Mouse (Mus musculus) bone marrow, adult 2 months (tissue): ENCODE data around the gene Gm5447.

ENCODE experiments used
- CTCF ChIP-seq: fragments of 200-500 bp; IDR thresholded peaks from 2 replicates; pipeline ENCODE4 v1.5.1; 2011; ENCODE audit warnings: low read length, control low read depth; ENCODE audit not compliant: control insufficient read depth, insufficient read depth
- POLR2A ChIP-seq: fragments of 200-500 bp; IDR thresholded peaks from 2 replicates; pipeline ENCODE4 v1.6.1; 2011; ENCODE audit warnings: low read depth, mild to moderate bottlenecking, control low read depth, low read length, borderline replicate concordance; ENCODE audit not compliant: control insufficient read depth

- TF ChIP-seq POLR2A: no peak
- peak; percentile 79 for TF ChIP-seq CTCF
Observed at GRCm38 (mm10) chr13:30981666-30982065, 7.7 kb downstream of the Gm5447 start.
